9 mouse cellular contexts compared by ENCODE assay signal in genomic region chr1:151564377-151564776, GRCm38 (mm10). TPM values are rescaled to one million over a fixed set of nuclear protein-coding genes. Genes with fewer than 3 reads are reported as not detected.
DNase-seq lines count a peak whose midpoint lies in the region; ATAC-seq and TF ChIP-seq lines count a peak whose summit lies in the region.
"Had no signal": no experiment of that assay in that cellular context is flagged by ENCODE, and none has a peak within 500 bp of the region (broad histone marks: within the 10 kb centered on the region; RNA-seq: fewer than 3 reads in every experiment).

No protein-coding gene starts in this region.

- H3K4me3 ChIP-seq in left cerebral cortex, adult 2 months, result no peak overlapping the region
- H3K4me3 ChIP-seq: megakaryocyte, embryonic 14.5 days had no signal

- ATAC-seq in inflammation-experienced regulatory T-cells, adult 6 months, result peak; percentile 94
- peak; percentile 96 for ATAC-seq in megakaryocyte-erythroid progenitor cell, adult 5-6 weeks (replicated peaks; ENCODE audit: low FRiP score, low TSS enrichment, poor library complexity, severe bottlenecking)

- no peak overlapping the region for H3K27ac ChIP-seq in left cerebral cortex, adult 2 months

- peak; percentile 82 for DNase-seq in R1 (ENCODE audit: low read depth, low spot score)
- DNase-seq in cerebellum, postnatal 14 days, result peak; percentile 85 to 88
- peak; percentile 53 to 68 for DNase-seq in frontal cortex, postnatal 25 days (ENCODE audit: low spot score in 2 of 2)
- DNase-seq in left cerebral cortex, adult 2 months (ENCODE audit: extremely low spot score in 1 of 2, low spot score in 2 of 2), result peak; percentile 74 to 85
- DNase-seq in right cerebral cortex, adult 2 months (ENCODE audit: low spot score in 2 of 2), result peak; percentile 71 to 85
- DNase-seq in urinary bladder, adult 2 months (ENCODE audit: low spot score), result peak; percentile 73

- intact Hi-C loops in left cerebral cortex, adult 2 months (cut with DNase I), result loop anchor here (1.0 kb wide), 1 partner anchor 142 kb away; no protein-coding TSS in a partner anchor

- TF ChIP-seq CTCF in left cerebral cortex, adult 2 months (IDR thresholded peaks at IDR 0.05), result peak; percentile 84

RNA-seq across cellular contexts. Expression of gene Fam129a, which starts 6.6 kb away (rescaled TPM):
- polyA plus RNA-seq in inflammation-experienced regulatory T-cells, adult 6 months (2017; shearing (Covaris generic)), result 10 to 100 TPM; 49.9 to 96.7 (median 68.7) TPM
- 1 to 10 TPM; 1.4 to 2.1 TPM for total RNA-seq in left cerebral cortex, adult 2 months (2021)
- 0.83 and 2.5 TPM in 2 replicates for total RNA-seq in megakaryocyte-erythroid progenitor cell, adult 5-6 weeks (2014; fragmentation: Nextera tagmentation)
- 3.0 and 3.1 TPM in 2 replicates for total RNA-seq in megakaryocyte-erythroid progenitor cell, adult 5-6 weeks (2017)
- polyA plus RNA-seq in urinary bladder, adult 2 months (2012; rRNA removed), result 112 and 160 TPM in 2 replicates
